Mouse (Mus musculus): ENCODE measurements around the gene Pitpnm2. TPM values are rescaled to one million over a fixed set of nuclear protein-coding genes. Genes with fewer than 3 reads are reported as not detected.

The Pitpnm2 gene
- polyA plus RNA-seq, 1 experiment from 2014 or later = 9.4 TPM

DNA sequence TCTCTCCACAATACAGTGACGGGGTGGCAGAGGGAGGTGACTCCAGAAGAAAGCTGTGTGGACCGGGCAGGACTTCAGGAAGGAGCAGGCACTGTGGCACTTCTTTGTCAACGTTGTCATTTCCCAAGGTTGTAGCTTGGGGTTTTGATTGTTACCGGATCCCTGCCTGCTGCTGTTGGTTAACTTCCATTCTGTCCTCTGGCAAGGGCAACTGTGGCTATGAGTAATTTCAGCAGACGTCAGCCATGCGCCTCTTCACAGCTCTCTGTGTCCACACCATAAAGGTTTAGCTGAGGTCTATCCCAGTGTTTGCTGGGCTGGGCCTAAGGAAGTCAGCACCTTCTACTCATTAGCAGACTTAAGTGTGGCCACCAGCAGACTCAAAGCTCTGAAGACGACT is 4.7 kb downstream of the Pitpnm2 start:
- no peak for ATAC-seq (ENCODE audit: low FRiP score)
- Histone ChIP-seq H3K27me3 (replicated peaks) (no peaks in the 10 kb centered on the region), H3K36me3 (no peaks in the 10 kb centered on the region), H3K4me2 (no peak overlapping the region), H3K9ac (replicated peaks) (no peak overlapping the region), H3K4me3 (replicated peaks) (no peak overlapping the region), H3K9me3 (replicated peaks) (no peaks in the 10 kb centered on the region), H3K4me1 (peaks cover 57% of the 10 kb centered on the region), H3K27ac (replicated peaks) (no peak overlapping the region)
- 94% methylated on average over 7 of the region's 7 CpGs for WGBS

- Histone ChIP-seq H3K4me3 (replicated peaks) (no peak overlapping the region), H3K36me3 (no peaks in the 10 kb centered on the region), H3K4me1 (peaks cover 57% of the 10 kb centered on the region), H3K4me2 (no peak overlapping the region), H3K27ac (replicated peaks) (no peak overlapping the region), H3K9me3 (replicated peaks) (no peaks in the 10 kb centered on the region), H3K27me3 (replicated peaks) (no peaks in the 10 kb centered on the region), H3K9ac (replicated peaks) (no peak overlapping the region)
- ATAC-seq (ENCODE audit: low FRiP score) = no peak
- WGBS = 98% methylated on average over 8 of the region's 8 CpGs
Measured at GRCm38 (mm10) chr5:124244449-124244848, 5.1 kb downstream of the Pitpnm2 start.

DNA sequence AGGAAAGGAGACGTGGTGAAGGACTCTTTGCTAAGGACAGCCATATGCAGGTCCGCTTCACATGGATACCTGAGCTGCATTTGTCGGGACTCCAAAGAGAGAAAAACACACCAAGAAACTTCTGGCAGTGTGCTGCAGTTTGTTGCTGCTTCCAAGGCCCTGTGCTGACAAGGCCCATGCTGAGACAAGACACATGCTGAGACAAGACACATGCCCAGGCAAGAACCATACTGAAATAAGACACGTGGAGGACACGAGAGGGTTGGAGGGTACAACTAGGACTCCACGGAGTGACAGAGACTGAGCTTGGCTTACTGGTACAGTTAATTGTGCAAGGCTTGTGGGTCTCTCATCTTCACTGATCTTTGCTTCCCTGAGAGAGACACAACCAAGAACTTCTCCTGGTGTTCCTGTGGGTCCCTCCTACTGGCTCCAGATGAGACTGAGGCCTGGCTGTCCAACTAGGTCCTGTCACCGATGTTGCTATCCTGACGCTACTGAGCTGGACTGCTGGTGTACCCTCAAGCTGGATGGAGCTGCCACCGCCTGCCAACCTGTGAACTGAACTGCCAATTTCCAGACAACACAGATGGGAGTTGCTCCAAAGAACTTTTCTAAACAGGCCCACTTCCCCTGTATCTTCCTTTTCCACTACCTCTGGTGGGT is 6.2 kb downstream of the Pitpnm2 start:
- H3K36me3 ChIP-seq = no peaks in the 10 kb centered on the region

GRCm38 (mm10) chr5:124241686-124242444 is 7.7 kb downstream of the Pitpnm2 start:
- peak overlapping the region; percentile 68 for H3K27ac ChIP-seq (replicated peaks)
- H3K36me3 ChIP-seq = no peaks in the 10 kb centered on the region
- H3K4me1 ChIP-seq = peaks cover 36% of the 10 kb centered on the region
- no peak overlapping the region; the same call in 1 of the 2 replicates for H3K9ac ChIP-seq (replicated peaks)
- H3K4me2 ChIP-seq = peak overlapping the region; percentile 40; the same call in 1 of the 2 replicates
- no peak overlapping the region for H3K4me3 ChIP-seq (replicated peaks)
- no peaks in the 10 kb centered on the region for H3K9me3 ChIP-seq (replicated peaks)
- no peaks in the 10 kb centered on the region for H3K27me3 ChIP-seq (replicated peaks)
- ATAC-seq (ENCODE audit: low FRiP score) = peak; percentile 53; the same call in 1 of the 2 replicates
- WGBS = 31% methylated on average over 10 of the region's 10 CpGs

More for the DNA sequence above, 6.2 kb downstream of the Pitpnm2 start:
- Histone ChIP-seq H3K9ac (replicated peaks) (no peak overlapping the region), H3K27me3 (replicated peaks) (no peaks in the 10 kb centered on the region), H3K27ac (replicated peaks) (no peak overlapping the region), H3K4me2 (no peak overlapping the region), H3K9me3 (replicated peaks) (no peaks in the 10 kb centered on the region), H3K4me3 (replicated peaks) (no peak overlapping the region), H3K4me1 (peaks cover 50% of the 10 kb centered on the region)
- WGBS = 94% methylated on average over 9 of the region's 9 CpGs
- no peak for ATAC-seq (ENCODE audit: low FRiP score)

GRCm38 (mm10) chr5:124240841-124241685 is 8.5 kb downstream of the Pitpnm2 start:
- H3K27ac ChIP-seq (replicated peaks) = peak overlapping the region; percentile 68
- no peaks in the 10 kb centered on the region for H3K36me3 ChIP-seq
- H3K9me3 ChIP-seq (replicated peaks) = no peaks in the 10 kb centered on the region
- peak; percentile 55; the same call in 1 of the 2 replicates for ATAC-seq (ENCODE audit: low FRiP score)
- no peak overlapping the region for H3K4me3 ChIP-seq (replicated peaks)
- H3K27me3 ChIP-seq (replicated peaks) = no peaks in the 10 kb centered on the region
- peak overlapping the region; percentile 40 for H3K4me2 ChIP-seq
- 21% methylated on average over 22 of the region's 22 CpGs for WGBS
- H3K4me1 ChIP-seq = peaks cover 30% of the 10 kb centered on the region
- no peak overlapping the region for H3K9ac ChIP-seq (replicated peaks)

- Histone ChIP-seq H3K9me3 (replicated peaks) (no peaks in the 10 kb centered on the region), H3K27ac (replicated peaks) (no peak overlapping the region), H3K4me2 (no peak overlapping the region), H3K27me3 (replicated peaks) (no peaks in the 10 kb centered on the region), H3K9ac (replicated peaks) (no peak overlapping the region), H3K4me3 (replicated peaks) (no peak overlapping the region), H3K36me3 (no peaks in the 10 kb centered on the region), H3K4me1 (peaks cover 31% of the 10 kb centered on the region)
- no peak for ATAC-seq (ENCODE audit: low FRiP score)
- WGBS = 64% methylated on average over 4 of the region's 4 CpGs
Measured at GRCm38 (mm10) chr5:124236180-124236579, 13.4 kb downstream of the Pitpnm2 start.

DNA sequence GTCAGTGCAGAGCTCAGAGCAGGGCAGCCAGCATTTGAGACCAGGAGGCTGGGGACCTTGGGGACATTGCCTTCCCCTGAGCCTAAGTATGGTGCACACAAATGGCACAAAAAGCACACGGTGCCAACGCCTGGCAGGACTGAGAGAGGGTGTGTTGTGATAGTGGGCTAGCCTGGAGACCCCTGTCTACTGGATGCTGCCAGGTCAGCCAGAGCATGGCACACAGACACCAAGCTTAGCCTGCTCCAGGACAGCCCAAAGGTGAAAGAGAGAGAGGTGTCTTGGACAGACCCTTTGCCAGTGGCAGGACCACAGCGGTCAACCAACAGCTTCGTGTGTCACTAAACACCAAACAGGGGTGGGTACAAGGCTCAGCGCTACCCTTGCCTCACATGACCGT is 14.8 kb downstream of the Pitpnm2 start:
- Histone ChIP-seq H3K9ac (replicated peaks) (no peak overlapping the region), H3K4me3 (replicated peaks) (no peak overlapping the region), H3K27me3 (replicated peaks) (no peaks in the 10 kb centered on the region), H3K4me2 (no peak overlapping the region), H3K9me3 (replicated peaks) (no peaks in the 10 kb centered on the region), H3K4me1 (peaks cover 29% of the 10 kb centered on the region), H3K36me3 (no peaks in the 10 kb centered on the region), H3K27ac (replicated peaks) (no peak overlapping the region)
- no peak for ATAC-seq (ENCODE audit: low FRiP score)
- WGBS = 92% methylated on average over 6 of the region's 6 CpGs

DNA sequence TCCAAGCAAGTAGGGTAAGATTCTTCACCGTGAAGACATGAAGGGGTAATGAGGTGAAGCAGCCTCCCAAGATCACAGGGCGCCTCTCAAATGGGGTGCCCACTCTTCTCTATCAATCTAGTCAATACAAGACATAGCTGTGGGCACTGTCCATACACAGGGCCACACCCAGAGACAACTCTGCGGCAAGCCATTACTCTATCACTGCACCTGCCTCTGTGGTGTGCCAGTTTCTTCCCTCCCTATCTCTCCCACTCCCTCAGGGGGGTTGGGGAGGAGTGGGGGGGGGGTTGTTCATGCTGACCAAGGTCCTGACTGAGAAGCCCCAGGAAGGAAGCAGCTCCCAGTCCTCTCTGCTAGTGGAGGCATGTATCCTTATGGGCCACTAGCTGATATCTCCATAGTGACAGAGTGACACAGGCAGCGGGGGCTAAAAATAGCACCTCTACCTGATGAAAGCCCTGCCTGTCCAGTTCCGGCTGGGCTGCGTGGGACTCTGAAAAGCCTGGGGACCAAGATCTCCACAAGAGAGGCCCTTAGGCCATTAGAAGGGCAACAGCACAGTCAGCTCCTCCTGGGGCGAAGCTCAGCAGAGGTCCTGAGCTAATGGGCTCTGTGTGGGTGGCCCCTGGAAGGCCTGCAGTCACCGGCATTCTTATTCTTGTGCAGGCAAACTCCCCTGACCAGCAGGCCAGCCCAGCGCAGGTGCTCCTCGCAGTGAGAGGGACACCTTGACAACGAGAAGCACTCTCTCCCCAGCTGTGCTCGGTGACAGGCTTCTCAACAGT is 15.5 kb downstream of the Pitpnm2 start:
- H3K9ac ChIP-seq (replicated peaks) = no peak overlapping the region
- H3K27ac ChIP-seq (replicated peaks) = no peak overlapping the region
- peaks cover 29% of the 10 kb centered on the region for H3K4me1 ChIP-seq
- 60% methylated on average over 12 of the region's 12 CpGs for WGBS
- H3K4me3 ChIP-seq (replicated peaks) = no peak overlapping the region
- H3K9me3 ChIP-seq (replicated peaks) = no peaks in the 10 kb centered on the region
- no peak for ATAC-seq (ENCODE audit: low FRiP score)
- H3K27me3 ChIP-seq (replicated peaks) = no peaks in the 10 kb centered on the region
- H3K36me3 ChIP-seq = no peaks in the 10 kb centered on the region
- no peak overlapping the region for H3K4me2 ChIP-seq

GRCm38 (mm10) chr5:124233144-124233465 is 16.5 kb downstream of the Pitpnm2 start:
- ATAC-seq (ENCODE audit: low FRiP score) = no peak
- 85% methylated on average over 8 of the region's 8 CpGs for WGBS
- H3K9me3 ChIP-seq (replicated peaks) = no peaks in the 10 kb centered on the region
- no peak overlapping the region for H3K27ac ChIP-seq (replicated peaks)
- no peak overlapping the region for H3K9ac ChIP-seq (replicated peaks)
- no peaks in the 10 kb centered on the region for H3K27me3 ChIP-seq (replicated peaks)
- peaks cover 29% of the 10 kb centered on the region for H3K4me1 ChIP-seq
- H3K4me3 ChIP-seq (replicated peaks) = no peak overlapping the region
- no peak overlapping the region for H3K4me2 ChIP-seq
- H3K36me3 ChIP-seq = no peaks in the 10 kb centered on the region

DNA sequence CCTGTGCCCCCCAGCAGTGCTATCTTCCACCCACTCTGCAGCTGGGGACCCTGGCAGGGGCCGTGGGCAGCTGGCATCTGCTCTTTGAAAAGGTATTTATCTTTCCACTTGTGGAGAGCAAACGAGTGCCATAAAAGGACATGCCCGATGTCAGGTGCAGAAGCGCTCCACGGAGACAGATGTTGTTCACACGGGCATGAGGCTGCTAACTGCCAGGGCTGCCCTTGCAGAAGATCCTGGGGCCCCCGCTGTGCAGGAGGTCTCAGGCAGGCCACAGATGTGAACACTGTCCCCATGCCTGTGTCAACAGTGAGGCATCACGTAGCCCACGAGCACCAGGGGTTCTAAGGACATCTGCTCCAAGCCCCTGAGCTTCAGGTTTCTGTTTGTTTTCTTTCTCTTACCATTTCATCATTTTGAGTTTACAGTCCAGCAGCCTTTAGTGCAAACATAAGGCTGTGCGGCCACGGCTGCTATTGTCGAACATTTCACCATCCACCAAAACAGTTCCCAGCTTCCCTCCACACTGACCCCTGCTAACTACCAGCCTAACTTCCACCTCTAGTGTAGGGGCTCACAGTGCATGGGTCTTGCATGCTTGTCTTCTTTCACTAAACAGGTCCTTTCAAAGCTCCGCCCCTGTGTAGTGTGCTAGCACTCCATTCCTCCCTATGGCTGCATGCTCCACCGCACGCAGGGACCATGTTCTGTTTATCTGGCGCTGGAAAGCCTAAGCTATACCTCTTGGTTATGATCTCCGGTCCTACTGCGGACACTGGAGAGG is 17.0 kb downstream of the Pitpnm2 start:
- Histone ChIP-seq H3K4me3 (replicated peaks) (no peak overlapping the region), H3K9ac (replicated peaks) (no peak overlapping the region), H3K9me3 (replicated peaks) (no peaks in the 10 kb centered on the region), H3K27me3 (replicated peaks) (no peaks in the 10 kb centered on the region), H3K4me1 (peaks cover 29% of the 10 kb centered on the region), H3K4me2 (no peak overlapping the region), H3K36me3 (no peaks in the 10 kb centered on the region), H3K27ac (replicated peaks) (no peak overlapping the region)
- WGBS = 58% methylated on average over 18 of the region's 18 CpGs
- ATAC-seq (ENCODE audit: low FRiP score) = no peak
